Mouse (Mus musculus): ENCODE measurements around the gene Itgb1. TPM values are rescaled to one million over a fixed set of nuclear protein-coding genes. Genes with fewer than 3 reads are reported as not detected.

Itgb1 gene
- total RNA-seq (2021): 100 to 1,000 TPM; 332 to 338 TPM
- long read RNA-seq, experiment 1, transcript Itgb1-201 (16 exons, 3,815 nt): major isoform, 172 of 208 reads
- long read RNA-seq, experiment 1, partial matches to known transcripts: 23 of 208 reads
- long read RNA-seq, experiment 1, other reads (novel, unspliced or antisense): 13 of 208 reads
- long read RNA-seq, experiment 2, transcript Itgb1-201 (16 exons, 3,815 nt): major isoform, 676 of 769 reads
- long read RNA-seq, experiment 2, partial matches to known transcripts: 54 of 769 reads
- long read RNA-seq, experiment 2, other reads (novel, unspliced or antisense): 34 of 769 reads

- DNase-seq (ENCODE audit: low spot score in 2 of 2): peak; percentile 86 to 94
These were observed at the start of gene Itgb1 for GRCm38 (mm10) chr8:128685507-128686428. Itgb1 (plus strand) TSS chr8:128685654.

DNA sequence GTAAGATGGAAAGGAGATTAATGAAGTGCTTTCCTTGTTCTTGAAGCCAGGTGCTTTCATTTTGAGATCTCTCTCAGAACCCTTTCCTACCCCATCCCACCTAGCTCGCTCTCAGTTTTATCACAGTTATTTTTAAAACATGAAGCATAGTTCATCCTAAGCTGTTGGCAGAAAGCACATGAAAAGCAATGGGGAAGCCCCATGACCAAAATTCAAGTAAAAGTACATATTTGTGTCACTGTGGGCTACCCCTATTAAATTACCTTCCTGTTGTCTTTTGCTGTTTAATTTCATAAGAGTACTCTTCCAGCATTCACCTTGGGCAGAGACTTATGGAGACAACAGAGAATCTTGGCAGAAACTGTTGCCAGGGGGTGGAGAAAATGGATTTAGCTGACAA, 42.4 kb upstream of the Itgb1 start:
- no peak for DNase-seq (ENCODE audit: low spot score in 2 of 2)

DNA sequence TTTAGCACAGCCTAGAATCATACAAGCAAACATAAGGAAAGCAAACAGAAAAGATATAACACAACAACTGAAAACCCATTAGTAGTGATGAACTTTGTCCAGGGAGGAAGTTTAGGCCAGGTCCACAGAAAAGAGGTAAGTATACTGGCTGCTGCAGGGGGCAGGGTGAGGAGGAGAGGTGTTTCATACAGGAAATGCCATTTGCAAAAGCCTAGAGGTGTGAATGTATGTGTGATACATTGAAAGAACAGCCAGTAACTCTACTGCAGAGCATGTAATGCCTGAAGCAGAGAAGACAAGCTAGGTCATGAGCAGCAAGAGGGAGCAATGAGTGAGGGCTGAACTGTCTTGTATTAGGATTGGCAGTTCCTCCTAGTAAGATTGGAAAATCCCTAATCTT, 40.0 kb upstream of the Itgb1 start:
- no peak for DNase-seq (ENCODE audit: low spot score in 2 of 2)

- no peak for DNase-seq (ENCODE audit: low spot score in 2 of 2)
These were observed 39.0 kb upstream of the Itgb1 start for GRCm38 (mm10) chr8:128646456-128646855.

- DNase-seq (ENCODE audit: low spot score in 2 of 2): no peak
These were observed 37.4 kb upstream of the Itgb1 start for GRCm38 (mm10) chr8:128648071-128648470.

- DNase-seq (ENCODE audit: low spot score in 2 of 2): no peak
These were observed 35.1 kb upstream of the Itgb1 start for GRCm38 (mm10) chr8:128650331-128650855.

DNA sequence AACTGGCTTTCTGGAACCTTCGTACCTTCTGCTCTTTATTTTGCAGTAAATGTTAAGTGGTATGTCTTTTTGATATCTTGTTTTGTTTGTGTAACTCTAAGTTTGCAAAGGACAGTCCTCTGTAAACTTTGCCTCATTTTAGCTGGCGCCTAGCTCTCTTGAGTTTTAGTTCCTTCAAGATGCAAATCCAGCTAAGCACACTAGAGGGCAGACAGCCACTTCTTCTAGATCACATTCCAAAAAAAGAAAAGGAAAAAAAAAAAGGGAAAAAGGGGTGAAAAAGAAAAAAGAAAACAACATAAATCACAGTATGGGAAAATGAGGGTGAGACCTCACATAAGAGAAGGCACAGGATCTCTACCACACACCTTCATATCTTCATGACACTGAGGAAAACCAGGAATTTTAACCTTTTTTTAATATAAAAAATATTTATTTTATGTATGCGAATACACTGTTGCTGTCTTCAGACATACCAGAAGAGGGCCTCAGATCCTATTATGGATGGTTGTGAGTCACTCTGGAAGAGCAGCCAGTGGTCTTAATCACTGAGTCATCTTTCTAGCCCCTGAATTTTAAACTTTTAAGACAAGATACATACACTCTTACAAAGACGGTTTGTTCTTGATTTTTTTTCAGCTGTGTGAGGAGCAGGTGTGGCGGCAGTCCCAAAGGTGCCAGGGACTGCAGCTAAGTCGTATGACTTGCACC, 32.9 kb upstream of the Itgb1 start:
- DNase-seq (ENCODE audit: low spot score in 2 of 2): peak in 1 of 2 experiments; percentile 9

GRCm38 (mm10) chr8:128653642-128654364, 31.7 kb upstream of the Itgb1 start:
- DNase-seq (ENCODE audit: low spot score in 2 of 2): no peak

DNA sequence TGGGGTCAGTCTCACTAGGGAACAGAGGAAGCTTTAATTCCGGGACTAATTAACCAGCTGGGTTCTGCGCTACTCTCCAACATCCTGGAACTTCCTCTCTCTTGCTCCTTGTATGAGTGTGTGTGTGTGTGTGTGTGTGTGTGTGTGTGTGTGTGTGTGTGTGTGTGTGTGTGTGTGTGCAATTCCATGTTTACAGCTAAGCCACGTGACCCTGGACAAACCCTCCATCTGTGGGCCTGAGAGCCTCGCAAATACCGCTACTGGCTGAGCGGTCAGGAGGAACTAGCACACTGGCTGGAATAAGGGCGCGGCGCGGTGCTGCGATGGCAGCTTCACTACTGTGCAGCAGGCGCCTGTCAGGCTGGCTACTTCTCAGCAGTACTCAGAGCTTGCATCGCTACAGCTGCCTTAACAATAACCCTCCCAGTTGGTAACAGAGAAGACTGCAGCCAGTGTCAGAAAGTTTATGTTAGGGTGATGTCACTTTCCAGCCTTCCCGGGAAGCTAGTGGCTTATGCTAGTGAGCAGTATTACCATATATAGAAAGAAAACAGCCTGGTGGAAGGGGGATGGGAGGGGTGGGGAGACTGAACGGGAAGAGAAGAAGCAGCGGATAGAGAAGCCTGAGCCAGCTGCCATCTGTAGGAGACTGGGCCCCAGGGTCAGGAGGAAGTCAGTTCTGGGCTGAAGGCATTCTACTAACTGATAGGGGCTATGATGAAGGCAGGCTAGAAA, 30.9 kb upstream of the Itgb1 start:
- DNase-seq (ENCODE audit: low spot score in 2 of 2): peak; percentile 15 to 48

- DNase-seq (ENCODE audit: low spot score in 2 of 2): no peak
These were observed 23.3 kb upstream of the Itgb1 start for GRCm38 (mm10) chr8:128662144-128662543.

DNA sequence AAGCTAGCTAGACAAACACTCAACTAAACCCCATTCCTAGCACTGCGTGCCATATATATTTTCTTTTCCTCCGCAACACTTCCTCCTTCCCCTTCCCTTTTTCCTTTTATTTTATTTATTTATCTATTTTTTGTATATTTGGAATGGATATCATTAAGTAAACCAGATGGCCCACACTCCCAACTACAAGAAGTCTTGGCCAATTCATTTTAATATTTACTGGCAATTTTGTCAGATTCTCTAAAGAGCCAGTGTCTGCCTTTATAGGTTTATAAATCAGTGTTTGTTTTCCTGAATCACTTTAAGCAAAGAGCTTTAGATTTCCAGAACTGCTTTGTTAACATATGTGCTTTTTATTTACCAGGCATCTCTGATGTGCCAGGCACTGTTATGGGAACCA, 22.8 kb upstream of the Itgb1 start:
- no peak for DNase-seq (ENCODE audit: low spot score in 2 of 2)

DNA sequence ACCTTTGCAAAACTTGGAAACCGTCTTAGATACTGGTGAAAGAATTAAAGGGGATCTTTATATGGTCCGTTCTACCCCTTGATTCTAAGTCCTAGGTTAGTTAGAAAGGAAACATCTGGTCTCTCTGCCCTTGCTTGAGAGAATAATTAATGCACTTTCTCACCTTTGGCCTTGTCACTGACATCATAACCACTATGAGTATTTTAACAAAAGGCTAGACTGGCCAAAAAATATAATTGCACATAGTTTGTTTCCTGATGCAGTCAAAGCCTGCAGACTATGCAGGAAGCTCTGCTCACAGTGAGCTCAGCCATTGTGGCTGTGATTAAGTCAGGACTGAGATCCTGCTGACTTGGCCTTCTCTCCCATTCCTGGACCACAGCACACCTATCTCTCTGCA, 22.3 kb upstream of the Itgb1 start:
- DNase-seq (ENCODE audit: low spot score in 2 of 2): no peak

DNA sequence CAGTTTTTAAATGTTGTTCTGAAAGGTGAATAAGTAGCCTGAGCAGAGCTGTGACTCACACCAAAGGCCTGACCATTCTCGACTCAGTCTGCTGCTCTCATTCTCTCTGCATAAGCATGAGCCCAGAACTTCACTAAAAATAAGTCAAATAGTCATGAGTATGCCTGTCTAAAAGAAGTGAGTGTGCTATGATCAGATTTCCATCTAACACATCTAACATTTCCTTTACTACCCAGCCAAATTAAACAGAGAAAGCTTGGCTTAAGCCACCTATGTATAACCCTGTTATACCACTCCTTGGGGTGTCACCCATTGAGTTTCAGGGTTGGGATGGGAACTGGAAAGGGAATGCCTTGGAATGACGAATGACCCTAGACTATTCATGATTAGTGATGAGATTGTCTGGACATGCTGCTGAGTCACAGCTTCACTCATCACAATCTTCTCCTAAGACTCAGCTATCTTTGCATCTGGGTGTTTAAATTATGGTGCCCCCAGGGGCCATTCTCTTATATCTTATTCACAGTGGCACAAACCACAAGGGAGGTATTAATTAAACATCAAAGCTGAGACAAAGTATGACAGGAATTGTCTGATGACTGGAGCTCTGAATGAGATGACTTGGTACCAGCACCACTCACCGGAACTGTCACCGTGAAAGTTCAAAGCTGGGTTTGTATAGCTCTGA, 18.7 kb upstream of the Itgb1 start:
- no peak for DNase-seq (ENCODE audit: low spot score in 2 of 2)

GRCm38 (mm10) chr8:128671813-128672212, 13.6 kb upstream of the Itgb1 start:
- DNase-seq (ENCODE audit: low spot score in 2 of 2): no peak

DNA sequence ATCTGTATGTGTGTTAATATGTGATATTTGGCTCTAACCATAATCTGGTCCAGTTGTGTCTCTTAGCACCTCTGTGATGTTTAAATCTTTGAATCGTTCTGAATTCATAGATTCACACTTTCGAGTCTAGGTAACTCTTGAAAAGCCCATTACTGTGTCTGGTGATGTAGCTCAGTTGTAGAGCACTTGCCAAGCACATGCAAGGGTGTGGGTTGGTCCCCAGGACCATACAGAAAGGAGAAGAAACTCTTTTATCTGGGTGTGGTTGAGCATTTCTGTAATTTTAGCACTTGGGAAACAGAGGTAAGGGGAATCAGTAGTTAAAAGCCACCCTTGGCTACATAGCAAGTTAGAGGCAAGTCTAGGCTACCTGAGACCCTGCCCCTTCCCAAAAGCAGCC, 13.0 kb upstream of the Itgb1 start:
- no peak for DNase-seq (ENCODE audit: low spot score in 2 of 2)

GRCm38 (mm10) chr8:128672950-128673349, 12.5 kb upstream of the Itgb1 start:
- DNase-seq (ENCODE audit: low spot score in 2 of 2): no peak

DNA sequence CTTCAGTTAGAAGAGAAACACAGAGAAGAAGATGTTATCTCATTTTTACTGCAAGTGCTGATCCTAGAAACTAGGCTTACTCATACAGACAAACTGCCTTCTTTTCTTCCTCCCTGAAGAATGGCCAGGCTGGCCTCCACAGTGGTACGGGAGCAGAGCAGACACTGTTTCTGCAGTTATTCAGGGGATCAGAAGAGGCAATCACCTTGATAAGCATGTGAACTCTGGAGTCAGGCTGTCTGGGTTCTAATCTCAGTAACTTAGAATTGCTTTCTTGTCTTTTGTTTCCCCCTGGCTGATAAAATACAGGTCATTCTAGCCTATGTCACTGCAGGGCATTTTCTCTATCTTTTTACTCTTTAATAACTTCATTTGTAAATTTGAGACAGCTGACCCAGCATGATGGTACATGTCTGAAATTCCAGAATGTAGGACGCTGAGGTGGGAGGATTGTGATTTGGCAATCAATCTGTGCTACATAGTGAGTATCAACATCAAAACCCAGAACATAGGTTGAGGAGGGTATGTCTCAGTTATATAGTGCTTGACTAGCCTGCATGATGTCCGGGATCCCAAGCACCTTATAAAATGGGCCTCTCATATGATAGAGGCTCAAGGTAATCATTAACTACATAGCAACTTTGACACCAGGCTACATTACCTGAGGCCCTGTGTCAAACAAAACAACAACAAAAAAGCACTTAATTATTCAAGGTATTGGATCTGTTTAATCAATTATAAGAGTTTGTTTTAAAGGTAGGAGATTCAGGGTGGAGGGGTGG, 9.4 kb upstream of the Itgb1 start:
- no peak for DNase-seq (ENCODE audit: low spot score in 2 of 2)

- no peak for DNase-seq (ENCODE audit: low spot score in 2 of 2)
These were observed 5.5 kb upstream of the Itgb1 start for GRCm38 (mm10) chr8:128679909-128680308.

Data from adrenal gland, postnatal 4 days (tissue).